Mouse (Mus musculus) cerebellum, adult (tissue): ENCODE measurements around the gene Zfyve27.

ENCODE experiments used
- ATAC-seq: cut with Nextera tagmentation; 2 replicates; pipeline ENCODE4 v1.9.2; 2017; ENCODE audit warnings: mild to moderate bottlenecking, moderate library complexity, mixed read lengths; ENCODE audit not compliant: insufficient number of reproducible peaks, low FRiP score, low TSS enrichment

The Zfyve27 gene

GRCm38 (mm10) chr19:42141998-42142397 lies 21.8 kb upstream of the Zfyve27 start:
- no peak for ATAC-seq

- no peak for ATAC-seq
These were observed 21.0 kb upstream of the Zfyve27 start for GRCm38 (mm10) chr19:42142757-42143156.

GRCm38 (mm10) chr19:42144067-42144466 lies 19.7 kb upstream of the Zfyve27 start:
- ATAC-seq: no peak

GRCm38 (mm10) chr19:42144541-42145167 lies 19.1 kb upstream of the Zfyve27 start:
- no peak for ATAC-seq

- no peak for ATAC-seq
These were observed 18.5 kb upstream of the Zfyve27 start for GRCm38 (mm10) chr19:42145210-42145609.

- no peak for ATAC-seq
These were observed 18.0 kb upstream of the Zfyve27 start for GRCm38 (mm10) chr19:42145731-42146130.

GRCm38 (mm10) chr19:42146276-42147010 lies 17.3 kb upstream of the Zfyve27 start:
- ATAC-seq: no peak

- 0 out of 2 replicates have a peak, but pooled peaks have one; percentile 7 for ATAC-seq
These were observed 16.5 kb upstream of the Zfyve27 start, which contains the start of gene Marveld1 for GRCm38 (mm10) chr19:42147170-42147768. Gene Marveld1 (plus strand): TSS chr19:42147400.

- peak; percentile 34 for ATAC-seq
These were observed 15.8 kb upstream of the Zfyve27 start for GRCm38 (mm10) chr19:42147769-42148568.

GRCm38 (mm10) chr19:42148569-42148860 lies 15.2 kb upstream of the Zfyve27 start:
- ATAC-seq: no peak

- ATAC-seq: peak; percentile 80
These were observed 11.8 kb upstream of the Zfyve27 start for GRCm38 (mm10) chr19:42151990-42152389.

GRCm38 (mm10) chr19:42157493-42158237 lies 6.1 kb upstream of the Zfyve27 start:
- ATAC-seq: no peak

GRCm38 (mm10) chr19:42158246-42159017 lies 5.3 kb upstream of the Zfyve27 start:
- no peak for ATAC-seq

GRCm38 (mm10) chr19:42164188-42164587 lies 437 bp downstream of the Zfyve27 start:
- ATAC-seq: no peak

- no peak for ATAC-seq
These were observed 2.4 kb downstream of the Zfyve27 start for GRCm38 (mm10) chr19:42166130-42166529.

GRCm38 (mm10) chr19:42166766-42167165 lies 3.0 kb downstream of the Zfyve27 start:
- no peak for ATAC-seq

GRCm38 (mm10) chr19:42167489-42167888 lies 3.7 kb downstream of the Zfyve27 start:
- no peak for ATAC-seq

GRCm38 (mm10) chr19:42169322-42169975 lies 5.7 kb downstream of the Zfyve27 start:
- ATAC-seq: no peak
